Mouse (Mus musculus) ES-E14 (cell line): Measurements from ENCODE around the gene Gm9903.

Experiments
- HCFC1 ChIP-seq: IDR thresholded peaks from 2 replicates; pipeline ENCODE4 v1.6.1; 2012; ENCODE audit warnings: low read length, inconsistent platforms, borderline replicate concordance; ENCODE audit not compliant: insufficient read depth
- ZNF384 ChIP-seq: IDR thresholded peaks from 2 replicates; pipeline ENCODE4 v1.6.1; 2012; ENCODE audit warnings: low read depth, low read length, inconsistent platforms

DNA sequence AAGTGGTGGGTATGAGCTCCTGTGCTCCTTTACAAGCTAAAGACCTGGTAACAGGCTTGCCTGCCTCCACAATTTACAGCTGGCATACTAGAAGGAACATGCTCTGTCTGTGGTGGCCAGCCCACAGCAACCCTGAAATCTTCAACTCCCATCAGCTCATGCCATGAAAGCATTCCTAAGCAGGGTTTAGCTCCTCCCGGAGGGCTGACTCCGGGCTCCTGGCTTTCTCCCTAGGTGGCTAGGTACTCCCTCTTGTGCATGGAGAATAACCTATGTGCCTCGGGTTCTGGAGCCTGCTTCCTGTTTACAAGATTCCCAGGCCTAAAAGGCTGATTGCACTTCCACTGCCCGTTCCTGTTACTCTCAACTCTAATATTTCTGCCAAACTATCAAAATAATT, 9.1 kb downstream of the Gm9903 start:
- TF ChIP-seq HCFC1 = no peak
- no peak for TF ChIP-seq ZNF384
